Mouse (Mus musculus) monocyte, adult 59 days (primary cell): Measurements from ENCODE around the gene Fdx1l. TPM values are rescaled to one million over a fixed set of nuclear protein-coding genes. Genes with fewer than 3 reads are reported as not detected.

ENCODE experiments used
- total RNA-seq, 2 experiments: library from RNA; stranded (reverse); gene quantifications; one replicate each; pipeline ENCODE4 v1.2.4; 2023

Fdx1l gene
- 10 to 100 TPM; 20.9 to 22.5 TPM for total RNA-seq

GRCm38 (mm10) chr9:21073044-21073840, at the start of gene Fdx1l, which contains the start of gene Gm49373:
Fdx1l (minus strand) TSS chr9:21073614.
Gm49373 (minus strand) TSS chr9:21073096.

GRCm38 (mm10) chr9:21091707-21092320, 18.4 kb upstream of the Fdx1l start, which contains the start of the genes Gm38431 and Raver1:
Gm38431 (minus strand) TSS chr9:21091997.
Raver1 (minus strand) TSS chr9:21092008.

GRCm38 (mm10) chr9:21067006-21067684, 6.3 kb downstream of the Fdx1l start, which contains the start of gene Zglp1:
Zglp1 (minus strand) TSS chr9:21067093.

GRCm38 (mm10) chr9:21031896-21032351, 41.5 kb downstream of the Fdx1l start, which contains the start of gene Icam5:
Icam5 (plus strand) TSS chr9:21032073.

GRCm38 (mm10) chr9:21029291-21030054, 43.9 kb downstream of the Fdx1l start, which contains the start of gene Icam4:
Icam4 (plus strand) TSS chr9:21029373.

Other genes with a start within 250 kb of the Fdx1l start
- gene A230050P20Rik, start 205.0 kb downstream of the Fdx1l start, total RNA-seq = 10 to 100 TPM; 17.2 to 19.6 TPM
- 1 to 10 TPM in 1 of 2 experiments, under 1 TPM in 1; 0.88 to 1.1 TPM for gene Angptl6, start 193.9 kb downstream of the Fdx1l start, total RNA-seq
- gene Ppan, start 185.4 kb downstream of the Fdx1l start, total RNA-seq = 10 to 100 TPM; 40.2 to 45.5 TPM
- gene Eif3g, start 175.0 kb downstream of the Fdx1l start, total RNA-seq = 100 to 1,000 TPM; 118 to 121 TPM
- 10 to 100 TPM; 33.0 to 34.9 TPM for gene Dnmt1, start 113.7 kb downstream of the Fdx1l start, total RNA-seq
- 10 to 100 TPM; 13.7 to 15.0 TPM for gene S1pr2, start 96.8 kb downstream of the Fdx1l start, total RNA-seq
- gene Mrpl4, start 70.9 kb downstream of the Fdx1l start, total RNA-seq = 10 to 100 TPM; 55.9 to 65.5 TPM
- 100 to 1,000 TPM; 170 to 179 TPM for gene Icam1, start 57.6 kb downstream of the Fdx1l start, total RNA-seq
- gene Icam4, start 44.2 kb downstream of the Fdx1l start, total RNA-seq = 1 to 10 TPM; 1.8 to 3.4 TPM
- under 1 TPM; 0.33 to 0.47 TPM for gene Icam5, start 41.5 kb downstream of the Fdx1l start, total RNA-seq
- gene Zglp1, start 6.5 kb downstream of the Fdx1l start, total RNA-seq = 1 to 10 TPM in 1 of 2 experiments, not detected in 1; 1.0 TPM
- under 1 TPM in 1 of 2 experiments, not detected in 1; 0.52 TPM for gene Gm49373, start 518 bp downstream of the Fdx1l start, total RNA-seq
- 1 to 10 TPM; 2.8 to 5.1 TPM for gene Gm38431, start 18.4 kb upstream of the Fdx1l start, total RNA-seq
- 10 to 100 TPM; 63.3 to 65.2 TPM for gene Raver1, start 18.4 kb upstream of the Fdx1l start, total RNA-seq
- gene Tyk2, start 57.6 kb upstream of the Fdx1l start, total RNA-seq = 10 to 100 TPM; 89.4 to 95.2 TPM
- 100 to 1,000 TPM; 116 to 128 TPM for gene Cdc37, start 76.4 kb upstream of the Fdx1l start, total RNA-seq
- 1 to 10 TPM; 9.0 to 9.6 TPM for gene Pde4a, start 92.1 kb upstream of the Fdx1l start, total RNA-seq
- gene Keap1, start 165.7 kb upstream of the Fdx1l start, total RNA-seq = 10 to 100 TPM; 28.1 TPM
- gene S1pr5, start 174.8 kb upstream of the Fdx1l start, total RNA-seq = 10 to 100 TPM; 61.9 to 82.6 TPM
- gene Atg4d, start 191.7 kb upstream of the Fdx1l start, total RNA-seq = 10 to 100 TPM; 52.4 to 53.1 TPM
- gene Kri1, start 214.4 kb upstream of the Fdx1l start, total RNA-seq = 10 to 100 TPM; 94.5 to 96.4 TPM
- gene Cdkn2d, start 217.8 kb upstream of the Fdx1l start, total RNA-seq = 10 to 100 TPM; 43.1 to 53.2 TPM
- gene Ap1m2, start 238.7 kb upstream of the Fdx1l start, total RNA-seq = 1 to 10 TPM in 1 of 2 experiments, under 1 TPM in 1; 0.76 to 1.2 TPM
- gene Slc44a2, start 247.1 kb upstream of the Fdx1l start, total RNA-seq = 100 to 1,000 TPM; 393 to 396 TPM